Mouse (Mus musculus) myocyte (in vitro differentiated cells): ENCODE results near the gene Cpeb1.

Experiments used
- CEBPB ChIP-seq: IDR thresholded peaks from 2 replicates; pipeline ENCODE4 v1.6.1; 2011; ENCODE audit warnings: mild to moderate bottlenecking, moderate library complexity; ENCODE audit not compliant: poor library complexity, insufficient read depth, severe bottlenecking
- E2F4 ChIP-seq: IDR thresholded peaks from one replicate; pipeline ENCODE4 v1.6.1; 2011; ENCODE audit warnings: mild to moderate bottlenecking, control low read depth, moderate library complexity; ENCODE audit not compliant: insufficient read depth
- MAX ChIP-seq: IDR thresholded peaks from one replicate; pipeline ENCODE4 v1.6.1; 2011; ENCODE audit warnings: low read depth, mild to moderate bottlenecking, control low read depth
- MYOD1 ChIP-seq, 3 experiments: IDR thresholded peaks; one replicate each; pipeline ENCODE4 v1.6.1; 2011; ENCODE audit warnings: control low read depth in 2 of 3, low read depth in 2 of 3, mild to moderate bottlenecking in 2 of 3, moderate library complexity in 1 of 3; ENCODE audit not compliant: insufficient read length in 2 of 3, control insufficient read depth in 1 of 3
- MYOG ChIP-seq, 3 experiments: IDR thresholded peaks; one replicate each; pipeline ENCODE4 v1.6.1; 2011; ENCODE audit warnings: control low read depth in 2 of 3, low read depth in 2 of 3, mild to moderate bottlenecking in 2 of 3; ENCODE audit not compliant: insufficient read length in 2 of 3, control insufficient read depth in 1 of 3, insufficient read depth in 1 of 3
- POLR2A ChIP-seq: IDR thresholded peaks from one replicate; pipeline ENCODE4 v1.6.1; 2011; ENCODE audit warnings: low read depth, mild to moderate bottlenecking, control low read depth, moderate library complexity; ENCODE audit not compliant: insufficient read length
- POLR2AphosphoS2 ChIP-seq: IDR thresholded peaks from one replicate; pipeline ENCODE4 v1.6.1; 2011; ENCODE audit warnings: low read depth, control low read depth; ENCODE audit not compliant: insufficient read length
- REST ChIP-seq: IDR thresholded peaks from one replicate; pipeline ENCODE4 v1.6.1; 2011; ENCODE audit warnings: mild to moderate bottlenecking, control low read depth, moderate library complexity; ENCODE audit not compliant: insufficient read depth, insufficient read length
- SRF ChIP-seq: IDR thresholded peaks from one replicate; pipeline ENCODE4 v1.6.1; 2011; ENCODE audit warnings: low read depth; ENCODE audit not compliant: control insufficient read depth, insufficient read length
- TCF12 ChIP-seq: IDR thresholded peaks from one replicate; pipeline ENCODE4 v1.6.1; 2011; ENCODE audit warnings: mild to moderate bottlenecking, control low read depth; ENCODE audit not compliant: poor library complexity, insufficient read depth, severe bottlenecking
- TCF3 ChIP-seq: IDR thresholded peaks from one replicate; pipeline ENCODE4 v1.6.1; 2011; ENCODE audit warnings: low read depth, control low read depth; ENCODE audit not compliant: insufficient read length
- USF1 ChIP-seq: IDR thresholded peaks from one replicate; pipeline ENCODE4 v1.6.1; 2011; ENCODE audit warnings: low read depth, mild to moderate bottlenecking, control low read depth, moderate library complexity

- no peak for TF ChIP-seq CEBPB
- no peak for TF ChIP-seq USF1
- no peak for TF ChIP-seq E2F4
- TF ChIP-seq POLR2A: no peak
- no peak for TF ChIP-seq MAX
- no peak for TF ChIP-seq POLR2AphosphoS2
- TF ChIP-seq MYOD1 (IDR thresholded peaks at IDR 0.05; ENCODE audit: control insufficient read depth in 1 of 3, insufficient read length in 2 of 3, low read depth in 2 of 3): no peak
- no peak for TF ChIP-seq MYOG (IDR thresholded peaks at IDR 0.05; ENCODE audit: control insufficient read depth in 1 of 3, insufficient read depth in 1 of 3, insufficient read length in 2 of 3, low read depth in 2 of 3)
- TF ChIP-seq SRF: no peak
- no peak for TF ChIP-seq TCF12
- TF ChIP-seq TCF3: no peak
- no peak for TF ChIP-seq REST
Observed at GRCm38 (mm10) chr7:81369724-81370123, 85.5 kb downstream of the Cpeb1 start.
